ENCODE assay signal across 29 mouse cellular contexts in the genomic region with DNA sequence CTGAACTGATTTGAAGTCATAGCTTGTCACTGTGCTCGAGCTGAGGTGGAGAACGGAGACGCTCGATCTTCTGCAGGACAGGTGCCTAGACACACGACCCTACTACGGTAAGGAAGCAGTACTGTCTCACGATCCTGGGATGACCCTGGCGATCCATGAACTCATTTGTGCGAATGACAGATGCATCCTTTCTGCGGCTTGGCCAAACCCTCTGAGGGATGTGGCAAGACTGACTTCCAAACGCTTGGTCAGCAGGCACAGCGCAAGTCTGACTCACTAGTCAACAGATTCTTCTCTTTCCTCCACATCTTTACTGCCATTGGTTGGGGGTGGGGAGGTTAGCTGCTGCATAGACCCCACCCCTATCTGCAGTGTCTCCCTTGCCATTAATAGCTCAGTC. TPM values are rescaled to one million over a fixed set of nuclear protein-coding genes. Genes with fewer than 3 reads are reported as not detected.
DNase-seq lines count a peak whose midpoint lies in the region; ATAC-seq and TF ChIP-seq lines count a peak whose summit lies in the region.
"Had no signal": no experiment of that assay in that cellular context is flagged by ENCODE, and none has a peak within 500 bp of the region (broad histone marks: within the 10 kb centered on the region; RNA-seq: fewer than 3 reads in every experiment).

No protein-coding gene starts in this region.

- no peak overlapping the region for H3K27ac ChIP-seq in lung, postnatal 0 days (ENCODE audit: low read length)
- H3K27ac ChIP-seq in liver, embryonic 12.5 days, result no peak overlapping the region
- H3K27ac ChIP-seq: gastrocnemius, adult 2 months; hindbrain, embryonic 14.5 days; intestine, embryonic 15.5 days; left cerebral cortex, adult 2 months had no signal

- peaks cover 7% of the 10 kb centered on the region; the same call in 1 of the 2 replicates for H3K4me1 ChIP-seq in lung, postnatal 0 days (ENCODE audit: insufficient read depth, low read depth, low read length)
- peaks cover 26% of the 10 kb centered on the region for H3K4me1 ChIP-seq in liver, embryonic 12.5 days
- H3K4me1 ChIP-seq: intestine, embryonic 15.5 days had no signal

- no peaks in the 10 kb centered on the region for H3K36me3 ChIP-seq in lung, postnatal 0 days (ENCODE audit: insufficient read depth, low read length)
- H3K36me3 ChIP-seq in liver, embryonic 12.5 days, result peaks cover under 1% of the 10 kb centered on the region; the same call in 1 of the 2 replicates
- H3K36me3 ChIP-seq: intestine, embryonic 15.5 days had no signal

- ATAC-seq in lung, postnatal 0 days, result peak; percentile 39; the same call in 1 of the 2 replicates
- no peak for ATAC-seq in liver, embryonic 12.5 days
- ATAC-seq: forebrain, postnatal 0 days; intestine, embryonic 15.5 days had no signal

- no peaks in the 10 kb centered on the region for H3K9me3 ChIP-seq in lung, postnatal 0 days (ENCODE audit: low read length)
- H3K9me3 ChIP-seq in liver, embryonic 12.5 days (replicated peaks), result no peaks in the 10 kb centered on the region
- H3K9me3 ChIP-seq: intestine, embryonic 15.5 days had no signal

- 62% methylated on average over 12 of the region's 12 CpGs for WGBS in lung, postnatal 0 days
- 61% methylated on average over 12 of the region's 12 CpGs for WGBS in liver, embryonic 12.5 days (ENCODE audit: insufficient replicate concordance)

- no peak for TF ChIP-seq EP300 in lung, postnatal 0 days (IDR thresholded peaks at IDR 0.05)

- no peak overlapping the region for H3K9ac ChIP-seq in lung, postnatal 0 days (replicated peaks; ENCODE audit: low read depth)
- H3K9ac ChIP-seq in liver, embryonic 12.5 days, result no peak overlapping the region
- H3K9ac ChIP-seq: forebrain, postnatal 0 days; hindbrain, embryonic 14.5 days; intestine, embryonic 15.5 days had no signal

- no peak overlapping the region for H3K4me2 ChIP-seq in lung, postnatal 0 days (replicated peaks; ENCODE audit: low read depth, low read length)
- H3K4me2 ChIP-seq in liver, embryonic 12.5 days, result no peak overlapping the region
- H3K4me2 ChIP-seq: hindbrain, embryonic 14.5 days had no signal

- peak; percentile 49 for DNase-seq in adrenal gland, postnatal 14 days
- no peak for DNase-seq in adrenal gland, adult 8-10 months
- DNase-seq in lung, postnatal 0 days (ENCODE audit: low spot score), result peak; percentile 79
- no peak for DNase-seq in lung, adult 18-20 months
- DNase-seq in adipocyte (ENCODE audit: low spot score), result peak; percentile 50
- DNase-seq in skeletal muscle tissue, adult 2 months (ENCODE audit: low read depth, low spot score), result peak; percentile 38
- no peak for DNase-seq in kidney, postnatal 10 days
- DNase-seq: B cell, adult 2 months; cerebellum, adult 2 months; cerebellum, postnatal 36 days; forebrain, postnatal 0 days; gastrocnemius, adult 2 months; kidney, adult 9 months; layer of hippocampus, adult 9-11 months; left cerebral cortex, postnatal 4 days; lung, adult 2 months; midbrain, embryonic 14.5 days; right cerebral cortex, postnatal 14 days had no signal

- TF ChIP-seq CTCF in lung, postnatal 0 days (IDR thresholded peaks at IDR 0.05), result no peak

- H3K4me3 ChIP-seq in lung, postnatal 0 days (ENCODE audit: low read depth, low read length), result no peak overlapping the region
- H3K4me3 ChIP-seq in liver, embryonic 12.5 days, result no peak overlapping the region
- H3K4me3 ChIP-seq: gastrocnemius, adult 2 months; intestine, embryonic 15.5 days; left cerebral cortex, adult 2 months had no signal

- H3K27me3 ChIP-seq in lung, postnatal 0 days (replicated peaks; ENCODE audit: insufficient read depth, low read length), result no peaks in the 10 kb centered on the region
- 0 out of 2 replicates have a peak, but pooled peaks cover 4% of the 10 kb centered on the region for H3K27me3 ChIP-seq in liver, embryonic 12.5 days (replicated peaks)
- H3K27me3 ChIP-seq: intestine, embryonic 15.5 days had no signal

RNA-seq across cellular contexts. Expression of gene 1500011B03Rik, which starts 4.2 kb away (rescaled TPM):
- total RNA-seq in adrenal gland, postnatal 14 days (2021), result 36.8 and 43.6 TPM in 2 replicates
- total RNA-seq in adrenal gland, adult 8-10 months (2022), result 10 to 100 TPM; 37.3 to 58.7 (median 43.6) TPM
- polyA plus RNA-seq in lung, postnatal 0 days (2015; fragmentation: Nextera tagmentation; extraction: Ambion mirVana), result 72.8 and 97.5 TPM in 2 replicates
- polyA plus RNA-seq in liver, embryonic 12.5 days (2016; fragmentation: Nextera tagmentation; extraction: Ambion mirVana), result 37.4 and 41.8 TPM in 2 replicates

RNA-seq across cellular contexts. Expression of gene 4930519G04Rik, which starts 26.0 kb away (rescaled TPM):
- not detected in 2 replicates for total RNA-seq in adrenal gland, postnatal 14 days (2021)
- total RNA-seq in adrenal gland, adult 8-10 months (2022), result not detected
- polyA plus RNA-seq in lung, postnatal 0 days (2015; fragmentation: Nextera tagmentation; extraction: Ambion mirVana), result not detected in 2 replicates
- polyA plus RNA-seq in liver, embryonic 12.5 days (2016; fragmentation: Nextera tagmentation; extraction: Ambion mirVana), result not detected in 2 replicates
- total RNA-seq: adrenal gland, postnatal 4 days; forebrain, postnatal 0 days; gastrocnemius, adult 2 months; left cerebral cortex, adult 2 months; left cerebral cortex, postnatal 4 days; liver, adult 2 months had no signal
- polyA plus RNA-seq: cerebellum, adult 2 months; forebrain, embryonic 10.5 days; forebrain, postnatal 0 days; gonadal fat pad, adult 2 months; heart, postnatal 0 days; hindbrain, embryonic 14.5 days; intestine, embryonic 15.5 days; liver, adult 2 months; lung, adult 2 months; midbrain, embryonic 14.5 days; neural tube, embryonic 14.5 days; stomach, embryonic 16.5 days had no signal

RNA-seq across cellular contexts. Expression of gene Gm9936, which starts 31.1 kb away (rescaled TPM):
- not detected in 2 replicates for total RNA-seq in adrenal gland, postnatal 14 days (2021)
- not detected for total RNA-seq in adrenal gland, adult 8-10 months (2022)
- polyA plus RNA-seq in lung, postnatal 0 days (2015; fragmentation: Nextera tagmentation; extraction: Ambion mirVana), result not detected in 2 replicates
- polyA plus RNA-seq in liver, embryonic 12.5 days (2016; fragmentation: Nextera tagmentation; extraction: Ambion mirVana), result not detected in 2 replicates
- total RNA-seq: gastrocnemius, adult 2 months; liver, adult 2 months had no signal
- polyA plus RNA-seq: gonadal fat pad, adult 2 months; heart, postnatal 0 days; liver, adult 2 months; lung, adult 2 months had no signal

RNA-seq across cellular contexts. Expression of gene Git2, which starts 52.1 kb away (rescaled TPM):
- 42.7 and 49.4 TPM in 2 replicates for total RNA-seq in adrenal gland, postnatal 14 days (2021)
- 10 to 100 TPM; 32.8 to 59.9 (median 45.6) TPM for total RNA-seq in adrenal gland, adult 8-10 months (2022)
- polyA plus RNA-seq in lung, postnatal 0 days (2015; fragmentation: Nextera tagmentation; extraction: Ambion mirVana), result 36.5 and 39.1 TPM in 2 replicates
- 28.1 and 28.3 TPM in 2 replicates for polyA plus RNA-seq in liver, embryonic 12.5 days (2016; fragmentation: Nextera tagmentation; extraction: Ambion mirVana)

RNA-seq across cellular contexts. Expression of gene Ankrd13a, which starts 53.0 kb away (rescaled TPM):
- total RNA-seq in adrenal gland, postnatal 14 days (2021), result 89.4 and 95.0 TPM in 2 replicates
- 10 to 100 TPM; 66.7 to 96.6 (median 86.8) TPM for total RNA-seq in adrenal gland, adult 8-10 months (2022)
- polyA plus RNA-seq in lung, postnatal 0 days (2015; fragmentation: Nextera tagmentation; extraction: Ambion mirVana), result 110 and 115 TPM in 2 replicates
- polyA plus RNA-seq in liver, embryonic 12.5 days (2016; fragmentation: Nextera tagmentation; extraction: Ambion mirVana), result 85.2 and 87.5 TPM in 2 replicates

Comparison
In these comparisons a context has a peak if more than half of its experiments do, and no peak if none do; other contexts are left out.
1. DNase-seq: peak in adrenal gland, postnatal 14 days (single experiment), lung, postnatal 0 days (single experiment), adipocyte (single experiment) and skeletal muscle tissue, adult 2 months (single experiment); none in adrenal gland, adult 8-10 months (single experiment), lung, adult 18-20 months (0 of 2) and kidney, postnatal 10 days (single experiment).